Mouse (Mus musculus) MEL (cell line): ENCODE measurements at regions not wholly inside any gene's neighbourhood (a gene's known extent, or its start where the extent isn't known, plus 50 kb on each side); places are given as distances from the start of the nearest gene placed in this dataset.

Experiments
- DNase-seq: peaks from one replicate; pipeline ENCODE4 v3.0.0; 2011; ENCODE audit warnings: low read depth, low spot score
- H3K27ac ChIP-seq: 2 replicates; pipeline ENCODE4 v1.5.1; 2012; ENCODE audit warnings: low read depth, mild to moderate bottlenecking, control low read depth, low read length, moderate library complexity; ENCODE audit not compliant: control insufficient read depth
- H3K27me3 ChIP-seq, 2 experiments: fragments of 150-350 bp in 1 of 2; sonication (generic) in 1 of 2; 2 replicates each; pipeline ENCODE4 v1.6.1; 2012; ENCODE audit warnings: low read length in 2 of 2, mild to moderate bottlenecking in 2 of 2, improper control_type of control experiment in 1 of 2, moderate library complexity in 1 of 2; ENCODE audit not compliant: insufficient read depth in 2 of 2, control insufficient read depth in 1 of 2
- H3K36me3 ChIP-seq, 2 experiments: 2 replicates each; pipeline ENCODE4 v1.6.1; 2012 to 2014; ENCODE audit warnings: low read length in 2 of 2, improper control_type of control experiment in 1 of 2, inconsistent platforms in 1 of 2, mild to moderate bottlenecking in 1 of 2; ENCODE audit not compliant: insufficient read depth in 2 of 2, control insufficient read depth in 1 of 2
- H3K4me1 ChIP-seq, 2 experiments: fragments of 150-350 bp in 1 of 2; sonication (generic) in 1 of 2; 2 replicates each; pipeline ENCODE4 v1.6.1; 2012; ENCODE audit warnings: low read length in 2 of 2, improper control_type of control experiment in 1 of 2, mild to moderate bottlenecking in 1 of 2; ENCODE audit not compliant: insufficient read depth in 2 of 2, control insufficient read depth in 1 of 2
- H3K4me3 ChIP-seq, 2 experiments: fragments of 150-350 bp in 1 of 2; sonication (generic) in 1 of 2; 2 replicates each; pipeline ENCODE4 v1.5.1; 2012; ENCODE audit warnings: low read depth in 2 of 2, low read length in 2 of 2, mild to moderate bottlenecking in 2 of 2, moderate library complexity in 2 of 2, control low read depth in 1 of 2, improper control_type of control experiment in 1 of 2; ENCODE audit not compliant: control insufficient read depth in 1 of 2, insufficient read depth in 1 of 2
- H3K79me2 ChIP-seq: 2 replicates; pipeline ENCODE4 v1.6.1; 2012; ENCODE audit warnings: mild to moderate bottlenecking, low read length, moderate library complexity; ENCODE audit not compliant: control insufficient read depth, poor library complexity, insufficient read depth
- H3K9ac ChIP-seq: 2 replicates; pipeline ENCODE4 v1.6.1; 2012; ENCODE audit warnings: low read depth, mild to moderate bottlenecking, control low read depth, low read length, moderate library complexity; ENCODE audit not compliant: control insufficient read depth, poor library complexity, severe bottlenecking
- H3K9me3 ChIP-seq: fragments of 150-350 bp; sonication (generic); replicated peaks from 2 replicates; pipeline ENCODE4 v1.6.1; 2012; ENCODE audit warnings: mild to moderate bottlenecking, low read length, improper control_type of control experiment, moderate library complexity; ENCODE audit not compliant: insufficient read depth
- BHLHE40 ChIP-seq: IDR thresholded peaks from 2 replicates; pipeline ENCODE4 v1.6.1; 2012; ENCODE audit warnings: low read depth, mild to moderate bottlenecking, inconsistent platforms, low read length, improper control_type of control experiment, borderline replicate concordance
- CHD1 ChIP-seq: IDR thresholded peaks from 2 replicates; pipeline ENCODE4 v1.6.1; 2012; ENCODE audit warnings: low read depth, mild to moderate bottlenecking, inconsistent platforms, low read length, improper control_type of control experiment
- CHD2 ChIP-seq: IDR thresholded peaks from 2 replicates; pipeline ENCODE4 v1.6.1; 2011; ENCODE audit warnings: low read length, improper control_type of control experiment
- CTCF ChIP-seq, 3 experiments: IDR thresholded peaks in 2 of 3; conservative IDR thresholded peaks in 1 of 3; 2 replicates each; pipeline ENCODE4 v1.5.1; 2011 to 2012; ENCODE audit warnings: low read length in 3 of 3, low read depth in 2 of 3, mild to moderate bottlenecking in 2 of 3, improper control_type of control experiment in 1 of 3, inconsistent platforms in 1 of 3, mixed read lengths in 1 of 3, moderate library complexity in 1 of 3; ENCODE audit not compliant: control insufficient read depth in 1 of 3, insufficient read depth in 1 of 3, poor library complexity in 1 of 3, severe bottlenecking in 1 of 3
- ELF1 ChIP-seq: IDR thresholded peaks from 2 replicates; pipeline ENCODE4 v1.6.1; 2014; ENCODE audit warnings: low read depth, mild to moderate bottlenecking, inconsistent platforms, low read length, improper control_type of control experiment, moderate library complexity
- ETS1 ChIP-seq: IDR thresholded peaks from 2 replicates; pipeline ENCODE4 v1.6.1; 2012; ENCODE audit warnings: low read depth, mild to moderate bottlenecking, inconsistent platforms, low read length, improper control_type of control experiment, moderate library complexity
- GABPA ChIP-seq: IDR thresholded peaks from 2 replicates; pipeline ENCODE4 v1.6.1; 2012; ENCODE audit warnings: low read depth, mild to moderate bottlenecking, inconsistent platforms, low read length, improper control_type of control experiment, moderate library complexity
- GATA1 ChIP-seq: IDR thresholded peaks from 2 replicates; pipeline ENCODE4 v1.6.1; 2011; ENCODE audit warnings: low read depth, low read length, improper control_type of control experiment
- HCFC1 ChIP-seq: IDR thresholded peaks from 2 replicates; pipeline ENCODE4 v1.6.1; 2012; ENCODE audit warnings: low read depth, mild to moderate bottlenecking, inconsistent platforms, low read length, improper control_type of control experiment, moderate library complexity
- MAFK ChIP-seq: IDR thresholded peaks from 2 replicates; pipeline ENCODE4 v1.6.1; 2011; ENCODE audit warnings: low read depth, mild to moderate bottlenecking, low read length, improper control_type of control experiment, borderline replicate concordance
- MAX ChIP-seq: IDR thresholded peaks from 2 replicates; pipeline ENCODE4 v1.6.1; 2011; ENCODE audit warnings: low read length, improper control_type of control experiment
- MAZ ChIP-seq: IDR thresholded peaks from 2 replicates; pipeline ENCODE4 v1.6.1; 2012; ENCODE audit warnings: low read depth, mild to moderate bottlenecking, inconsistent platforms, low read length, improper control_type of control experiment
- MEF2A ChIP-seq: IDR thresholded peaks from 2 replicates; pipeline ENCODE4 v1.6.1; 2014; ENCODE audit warnings: low read depth, mild to moderate bottlenecking, inconsistent platforms, low read length, improper control_type of control experiment; ENCODE audit not compliant: poor library complexity, insufficient replicate concordance, severe bottlenecking; ENCODE audit errors: extremely low read depth
- MYC ChIP-seq: IDR thresholded peaks from 2 replicates; pipeline ENCODE4 v1.6.1; 2011; ENCODE audit warnings: low read depth, mild to moderate bottlenecking, low read length, improper control_type of control experiment, moderate library complexity
- NELFE ChIP-seq: IDR thresholded peaks from 2 replicates; pipeline ENCODE4 v1.6.1; 2011; ENCODE audit warnings: low read depth, low read length, improper control_type of control experiment
- NRF1 ChIP-seq: IDR thresholded peaks from 2 replicates; pipeline ENCODE4 v1.6.1; 2014; ENCODE audit warnings: low read depth, mild to moderate bottlenecking, inconsistent platforms, low read length, improper control_type of control experiment, moderate library complexity; ENCODE audit not compliant: poor library complexity, insufficient read depth, severe bottlenecking
- POLR2A ChIP-seq, 2 experiments: IDR thresholded peaks; 2 replicates each; pipeline ENCODE4 v1.6.1; 2011 to 2012; ENCODE audit warnings: low read length in 2 of 2, mild to moderate bottlenecking in 2 of 2, control low read depth in 1 of 2, improper control_type of control experiment in 1 of 2, low read depth in 1 of 2, moderate library complexity in 1 of 2; ENCODE audit not compliant: control insufficient read depth in 1 of 2, insufficient read depth in 1 of 2, poor library complexity in 1 of 2
- POLR2AphosphoS5 ChIP-seq: IDR thresholded peaks from 2 replicates; pipeline ENCODE4 v1.6.1; 2012; ENCODE audit warnings: low read depth, borderline replicate concordance, mild to moderate bottlenecking, inconsistent platforms, low read length, moderate library complexity, mixed read lengths
- RAD21 ChIP-seq: IDR thresholded peaks from 2 replicates; pipeline ENCODE4 v1.6.1; 2011; ENCODE audit warnings: mild to moderate bottlenecking, low read depth, low read length, improper control_type of control experiment
- RCOR1 ChIP-seq: IDR thresholded peaks from 2 replicates; pipeline ENCODE4 v1.6.1; 2012; ENCODE audit warnings: low read depth, mild to moderate bottlenecking, inconsistent platforms, low read length, improper control_type of control experiment
- SIN3A ChIP-seq: IDR thresholded peaks from 2 replicates; pipeline ENCODE4 v1.6.1; 2012; ENCODE audit warnings: low read length, improper control_type of control experiment, inconsistent platforms
- USF1 ChIP-seq: IDR thresholded peaks from 2 replicates; pipeline ENCODE4 v1.6.1; 2014; ENCODE audit warnings: low read depth, mild to moderate bottlenecking, inconsistent platforms, low read length, improper control_type of control experiment, moderate library complexity
- USF2 ChIP-seq, 2 experiments: IDR thresholded peaks; 2 replicates each; pipeline ENCODE4 v1.6.1; 2011 to 2012; ENCODE audit warnings: improper control_type of control experiment in 2 of 2, low read length in 2 of 2, borderline replicate concordance in 1 of 2, inconsistent platforms in 1 of 2, low read depth in 1 of 2, mild to moderate bottlenecking in 1 of 2; ENCODE audit not compliant: insufficient read depth in 1 of 2
- ZC3H11A ChIP-seq: IDR thresholded peaks from 2 replicates; pipeline ENCODE4 v1.6.1; 2012; ENCODE audit warnings: low read depth, mild to moderate bottlenecking, inconsistent platforms, low read length, improper control_type of control experiment
- ZNF384 ChIP-seq: IDR thresholded peaks from 2 replicates; pipeline ENCODE4 v1.6.1; 2012; ENCODE audit warnings: low read depth, mild to moderate bottlenecking, inconsistent platforms, low read length, improper control_type of control experiment

DNA sequence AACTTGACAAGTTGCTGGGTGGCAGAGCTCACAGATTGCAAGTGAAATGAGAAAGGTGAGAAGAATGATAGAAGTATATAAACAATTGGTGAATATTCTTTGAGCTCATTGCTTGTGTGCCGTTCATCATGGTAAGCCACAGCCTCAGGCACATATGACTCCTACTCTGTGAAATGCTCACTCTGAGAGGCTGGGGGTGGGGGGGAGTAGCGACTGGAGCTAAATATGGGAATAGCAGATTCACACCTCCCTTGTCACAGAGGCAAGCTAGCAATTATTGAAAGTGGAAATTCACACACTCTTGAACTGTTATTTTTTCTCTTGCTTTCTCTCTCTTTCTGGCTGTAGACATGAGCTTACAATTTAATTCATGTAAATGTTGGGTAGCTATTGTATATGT, 481.0 kb upstream of the Lcorl start:
- no peaks in the 10 kb centered on the region for H3K79me2 ChIP-seq
- H3K9me3 ChIP-seq = no peaks in the 10 kb centered on the region
- no peak for TF ChIP-seq ELF1
- TF ChIP-seq MYC = no peak
- no peak for TF ChIP-seq MAX
- TF ChIP-seq CHD1 = no peak
- no peak for TF ChIP-seq MEF2A
- no peak for TF ChIP-seq ZC3H11A
- no peak for TF ChIP-seq ZNF384
- TF ChIP-seq ETS1 = no peak
- TF ChIP-seq MAZ = no peak
- TF ChIP-seq POLR2AphosphoS5 = no peak
- H3K27ac ChIP-seq = no peak overlapping the region
- no peak for DNase-seq
- no peaks in the 10 kb centered on the region for H3K36me3 ChIP-seq
- no peaks in the 10 kb centered on the region for H3K4me1 ChIP-seq
- no peaks in the 10 kb centered on the region; a peak in 1 of 4 replicates for H3K27me3 ChIP-seq
- H3K9ac ChIP-seq = no peak overlapping the region
- H3K4me3 ChIP-seq = no peak overlapping the region

DNA sequence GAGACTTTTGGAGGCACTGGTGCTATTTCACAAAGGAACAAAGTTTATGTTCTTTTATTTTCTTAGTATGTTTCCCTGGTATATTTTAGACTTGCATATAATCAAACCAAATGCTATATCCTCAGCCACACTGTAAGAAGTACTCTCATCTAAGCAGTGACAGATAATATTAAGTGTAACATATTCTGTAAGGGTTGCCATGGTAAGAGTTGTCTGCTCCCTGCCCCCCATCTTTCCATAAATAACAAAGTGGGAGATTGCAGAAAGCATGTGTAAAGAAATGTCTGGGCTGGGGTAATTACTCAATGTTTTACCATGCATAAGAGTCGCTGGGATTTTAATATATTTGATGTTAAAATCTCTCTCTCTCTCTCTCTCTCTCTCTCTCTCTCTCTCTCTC, 473.5 kb upstream of the Lcorl start:
- Histone ChIP-seq H3K4me3 (no peak overlapping the region), H3K9me3 (no peaks in the 10 kb centered on the region), H3K36me3 (no peaks in the 10 kb centered on the region), H3K27me3 (no peaks in the 10 kb centered on the region), H3K4me1 (no peaks in the 10 kb centered on the region), H3K27ac (no peak overlapping the region)
- no peak for DNase-seq
- no peak for TF ChIP-seq SIN3A
- TF ChIP-seq RCOR1 = no peak
- TF ChIP-seq CHD2 = no peak
- TF ChIP-seq MAFK = no peak
- no peak for TF ChIP-seq GATA1
- TF ChIP-seq NRF1 = no peak
- TF ChIP-seq USF1 = no peak
- no peak for TF ChIP-seq GABPA
- TF ChIP-seq POLR2A (IDR thresholded peaks at IDR 0.05; ENCODE audit: control insufficient read depth in 1 of 2, insufficient read depth in 1 of 2, low read depth in 1 of 2, low read length in 2 of 2, poor library complexity in 1 of 2) = no peak
- no peak for TF ChIP-seq CTCF (IDR thresholded peaks at IDR 0.05 in 2 of 3, conservative IDR thresholded peaks at IDR 0.05 in 1 of 3; ENCODE audit: control insufficient read depth in 1 of 3, insufficient read depth in 1 of 3, low read depth in 2 of 3, low read length in 3 of 3, poor library complexity in 1 of 3, severe bottlenecking in 1 of 3)
- no peak for TF ChIP-seq RAD21
- TF ChIP-seq USF2 (IDR thresholded peaks at IDR 0.05; ENCODE audit: borderline replicate concordance in 1 of 2, insufficient read depth in 1 of 2, low read depth in 1 of 2, low read length in 2 of 2) = no peak
- TF ChIP-seq NELFE = no peak
- no peak for TF ChIP-seq BHLHE40
- TF ChIP-seq HCFC1 = no peak
- TF ChIP-seq, all 39 proteins: peak for 0
- no peaks in the 10 kb centered on the region for H3K79me2 ChIP-seq
- no peak overlapping the region for H3K9ac ChIP-seq
